Mouse (Mus musculus) urinary bladder, postnatal 14 days (tissue): ENCODE data around the gene Dcaf8.

Experiments used
- DNase-seq: peaks from one replicate; pipeline ENCODE4 v3.0.0; 2021; ENCODE audit warnings: low spot score

The Dcaf8 gene

DNA sequence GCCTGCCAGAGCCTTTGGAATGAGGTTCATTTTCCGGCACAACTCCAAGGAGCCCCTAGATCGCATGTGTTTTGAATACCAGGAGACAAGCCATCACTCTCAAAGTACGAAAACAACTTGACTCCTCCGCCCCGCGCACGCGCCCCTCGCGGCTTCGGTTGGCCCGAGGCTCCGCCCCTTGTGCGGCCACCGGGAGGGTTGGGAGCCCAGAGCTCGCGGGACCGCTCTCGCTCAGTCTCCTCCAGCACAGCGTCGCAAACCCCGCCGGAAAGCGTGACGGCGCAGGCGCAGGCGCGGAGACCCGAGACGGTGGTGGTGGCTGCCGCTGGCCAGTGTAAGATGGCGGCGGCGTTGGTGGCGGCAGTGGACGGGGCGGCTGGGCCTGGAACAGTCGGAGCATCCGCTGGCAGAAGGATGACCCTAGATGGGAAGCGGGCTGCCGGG is at the start of gene Dcaf8:
Dcaf8 (plus strand) TSS at position 250 of the 444 bp plus-strand sequence.
- peak; percentile 98 for DNase-seq

DNA sequence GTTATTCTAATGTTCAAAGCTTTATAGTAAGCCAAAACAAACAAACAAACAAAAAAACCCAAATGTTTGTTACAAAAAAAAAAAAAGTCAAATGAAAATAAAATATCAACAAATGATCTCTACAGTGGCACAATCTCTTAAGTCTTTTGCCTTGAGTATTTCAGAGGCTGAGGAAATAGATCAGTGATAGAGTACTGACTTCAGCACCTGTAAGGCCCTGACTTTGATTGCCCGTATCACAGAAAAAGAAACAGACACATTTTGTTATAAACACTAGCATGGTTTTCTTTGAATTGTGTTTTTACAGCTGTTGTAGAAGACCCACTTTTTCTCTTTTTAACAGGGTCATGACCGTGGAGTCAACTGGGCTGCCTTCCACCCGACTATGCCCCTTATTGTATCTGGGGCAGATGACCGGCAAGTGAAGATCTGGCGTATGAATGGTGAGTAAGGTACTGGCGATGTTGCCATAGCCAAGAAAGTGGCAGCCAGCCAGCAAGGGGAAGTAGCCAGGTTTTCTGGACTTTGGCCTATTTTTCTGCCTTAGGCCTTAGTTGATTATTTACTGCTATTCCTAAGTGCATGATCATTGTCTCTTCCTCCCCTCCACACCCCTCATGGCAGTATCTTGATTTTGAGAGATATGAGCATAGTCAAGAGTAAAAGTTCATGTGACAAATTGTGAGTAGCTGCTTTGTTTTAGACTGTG is 48.4 kb upstream of the Dcaf8 start:
- DNase-seq = no peak

DNA sequence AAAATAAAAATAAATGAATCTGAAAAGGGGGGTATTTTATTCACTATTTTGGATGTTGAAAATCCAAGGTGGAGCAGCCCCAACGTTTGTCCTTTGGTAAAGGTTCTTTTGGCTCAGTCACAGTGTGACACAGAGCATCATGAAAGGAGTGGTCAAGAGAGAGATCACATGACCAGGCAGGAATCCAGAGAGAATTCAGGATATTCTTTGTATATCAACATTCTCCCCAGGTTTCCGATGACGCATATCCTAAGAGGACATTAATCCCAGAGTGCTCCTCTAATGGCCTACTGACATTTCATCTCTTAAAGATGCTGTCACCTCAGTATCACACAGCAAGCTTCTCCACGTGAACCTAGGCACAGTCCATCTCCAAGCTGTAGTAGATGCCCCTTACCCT is 44.3 kb upstream of the Dcaf8 start:
- no peak for DNase-seq

DNA sequence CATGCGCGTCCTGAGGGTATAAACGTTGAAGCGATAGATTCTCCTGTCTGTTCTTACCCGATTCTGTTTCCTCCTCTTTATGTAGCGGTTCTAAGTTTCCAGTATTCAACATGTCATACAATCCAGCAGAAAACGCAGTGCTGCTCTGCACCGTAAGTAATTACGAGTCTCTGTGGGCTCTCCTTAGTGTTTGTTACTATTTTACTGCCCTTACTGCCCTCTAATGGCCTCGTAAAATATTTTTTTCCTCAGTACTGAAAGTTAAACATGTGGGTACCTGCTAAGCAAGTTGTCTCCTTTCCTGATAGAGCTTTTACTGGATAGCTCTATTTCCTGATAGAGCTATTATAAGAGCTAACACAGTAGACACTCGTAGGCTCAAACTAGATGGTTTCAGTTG is 42.8 kb upstream of the Dcaf8 start:
- no peak for DNase-seq

DNA sequence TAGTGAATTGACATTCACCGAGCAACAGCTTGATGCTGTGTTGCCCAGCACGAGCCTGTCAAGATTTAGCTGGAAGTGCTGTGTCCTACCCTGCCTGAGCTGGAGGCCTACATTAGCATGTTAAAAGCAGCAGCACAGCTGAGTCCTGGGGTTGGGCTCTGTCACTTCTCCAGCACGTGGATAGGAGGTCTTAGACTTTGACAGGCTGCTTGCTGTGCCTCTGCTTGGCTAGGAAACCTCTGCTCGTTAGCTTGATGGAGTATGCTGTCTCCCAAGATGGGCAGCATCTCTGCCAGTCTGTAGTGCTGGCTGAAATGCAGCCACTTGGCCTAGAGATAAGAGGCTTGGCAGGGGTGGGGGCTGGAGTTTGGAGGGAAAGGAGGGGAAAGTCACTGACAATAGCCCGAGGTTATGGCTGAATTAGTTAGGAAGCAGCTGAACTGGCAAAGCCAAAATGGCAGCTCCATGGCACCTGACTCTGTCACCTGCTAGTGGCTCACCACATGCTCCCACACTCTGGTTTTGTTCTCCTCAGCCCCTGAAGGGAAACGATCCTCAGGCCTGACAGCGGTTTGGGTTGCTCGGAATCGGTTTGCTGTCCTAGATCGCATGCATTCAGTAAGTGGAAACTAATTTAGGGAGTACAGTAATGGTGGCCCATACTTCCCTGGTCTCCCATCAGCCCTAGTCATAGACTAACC is 40.0 kb upstream of the Dcaf8 start:
- no peak for DNase-seq

DNA sequence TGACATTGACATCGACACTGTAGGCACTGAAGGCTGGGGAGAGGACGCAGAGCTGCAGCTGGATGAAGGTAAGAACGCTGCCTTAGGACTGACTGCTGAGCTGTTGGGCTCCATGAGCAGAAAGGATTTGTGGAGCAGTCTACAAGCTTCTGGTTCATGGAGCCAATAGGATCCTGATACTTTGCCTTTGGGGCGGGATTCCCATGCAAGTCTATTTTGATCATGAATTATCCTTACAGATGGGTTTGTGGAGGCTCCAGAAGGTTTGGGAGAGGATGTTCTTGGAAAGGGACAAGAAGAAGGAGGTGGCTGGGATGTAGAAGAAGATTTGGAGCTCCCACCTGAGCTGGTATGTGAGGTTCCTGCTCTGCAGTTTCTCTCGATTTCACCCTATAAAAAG is 30.9 kb upstream of the Dcaf8 start:
- DNase-seq = no peak

DNA sequence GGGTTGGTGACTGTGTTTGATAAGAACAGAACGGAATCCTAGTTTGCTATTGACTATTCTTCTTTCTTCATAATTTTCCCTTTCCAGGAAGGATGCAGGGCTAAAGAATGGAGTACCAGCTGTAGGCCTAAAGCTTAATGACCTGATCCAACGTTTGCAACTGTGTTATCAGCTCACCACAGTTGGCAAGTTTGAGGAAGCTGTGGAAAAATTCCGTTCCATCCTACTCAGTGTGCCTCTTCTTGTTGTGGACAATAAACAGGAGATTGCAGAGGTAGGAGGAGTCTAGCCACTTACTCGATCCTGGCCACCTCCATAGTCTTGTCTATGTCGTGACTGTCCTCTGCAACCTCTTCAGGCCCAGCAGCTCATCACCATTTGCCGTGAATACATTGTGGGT is 28.8 kb upstream of the Dcaf8 start:
- no peak for DNase-seq

DNA sequence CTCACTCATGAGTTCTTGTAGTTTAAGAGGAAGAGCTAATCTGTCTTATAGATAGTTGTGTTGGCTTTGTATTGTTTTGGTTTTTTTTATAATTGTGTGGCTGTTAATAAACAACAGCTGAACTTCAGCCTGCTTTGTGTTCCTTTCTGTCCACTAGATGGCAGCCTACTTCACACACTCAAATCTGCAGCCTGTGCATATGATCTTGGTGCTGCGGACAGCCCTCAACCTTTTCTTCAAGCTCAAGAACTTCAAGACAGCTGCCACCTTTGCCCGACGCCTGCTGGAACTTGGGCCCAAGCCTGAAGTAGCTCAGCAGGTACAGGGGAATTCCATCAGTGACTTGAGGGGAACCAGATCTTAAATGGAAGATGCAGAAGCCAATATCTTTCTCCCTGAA is 28.2 kb upstream of the Dcaf8 start:
- DNase-seq = peak; percentile 32

DNA sequence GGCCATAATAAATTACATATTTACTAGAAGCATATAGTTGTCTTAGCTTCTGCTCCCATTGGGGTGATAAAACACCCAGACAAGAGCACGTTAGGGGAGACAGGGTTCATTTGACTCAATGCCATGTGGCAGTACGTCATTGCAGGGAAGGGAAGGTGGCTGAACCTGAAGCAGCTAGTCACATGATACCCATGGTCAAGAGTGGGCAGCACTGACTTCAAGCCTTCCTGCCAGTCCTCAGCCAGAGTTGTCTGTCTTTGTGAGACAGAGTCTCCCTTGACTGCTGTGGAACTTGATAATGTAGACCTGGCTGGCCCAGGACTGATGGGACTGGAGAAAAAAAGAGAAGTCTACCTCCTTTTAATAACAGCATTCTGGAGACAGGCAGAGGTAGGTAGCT is 25.2 kb upstream of the Dcaf8 start:
- no peak for DNase-seq

DNA sequence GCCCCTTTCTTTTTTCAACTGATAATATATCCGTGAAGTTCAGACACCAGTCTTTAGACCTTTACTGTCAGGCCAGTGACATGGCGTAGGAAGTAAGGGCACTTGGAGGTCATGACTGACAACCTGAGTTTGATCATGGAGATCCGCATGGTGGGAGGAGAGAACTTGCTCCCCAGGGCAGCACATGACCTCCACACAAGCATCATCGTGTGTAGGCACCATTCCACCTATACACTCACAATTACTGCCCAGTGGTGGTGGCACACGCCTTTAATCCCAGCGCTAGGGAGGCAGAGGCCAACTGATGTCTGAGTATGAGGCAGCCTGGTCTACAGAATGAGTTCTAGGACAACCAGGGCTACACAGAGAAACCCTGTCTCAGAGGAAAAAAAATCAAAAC is 23.3 kb upstream of the Dcaf8 start:
- no peak for DNase-seq

DNA sequence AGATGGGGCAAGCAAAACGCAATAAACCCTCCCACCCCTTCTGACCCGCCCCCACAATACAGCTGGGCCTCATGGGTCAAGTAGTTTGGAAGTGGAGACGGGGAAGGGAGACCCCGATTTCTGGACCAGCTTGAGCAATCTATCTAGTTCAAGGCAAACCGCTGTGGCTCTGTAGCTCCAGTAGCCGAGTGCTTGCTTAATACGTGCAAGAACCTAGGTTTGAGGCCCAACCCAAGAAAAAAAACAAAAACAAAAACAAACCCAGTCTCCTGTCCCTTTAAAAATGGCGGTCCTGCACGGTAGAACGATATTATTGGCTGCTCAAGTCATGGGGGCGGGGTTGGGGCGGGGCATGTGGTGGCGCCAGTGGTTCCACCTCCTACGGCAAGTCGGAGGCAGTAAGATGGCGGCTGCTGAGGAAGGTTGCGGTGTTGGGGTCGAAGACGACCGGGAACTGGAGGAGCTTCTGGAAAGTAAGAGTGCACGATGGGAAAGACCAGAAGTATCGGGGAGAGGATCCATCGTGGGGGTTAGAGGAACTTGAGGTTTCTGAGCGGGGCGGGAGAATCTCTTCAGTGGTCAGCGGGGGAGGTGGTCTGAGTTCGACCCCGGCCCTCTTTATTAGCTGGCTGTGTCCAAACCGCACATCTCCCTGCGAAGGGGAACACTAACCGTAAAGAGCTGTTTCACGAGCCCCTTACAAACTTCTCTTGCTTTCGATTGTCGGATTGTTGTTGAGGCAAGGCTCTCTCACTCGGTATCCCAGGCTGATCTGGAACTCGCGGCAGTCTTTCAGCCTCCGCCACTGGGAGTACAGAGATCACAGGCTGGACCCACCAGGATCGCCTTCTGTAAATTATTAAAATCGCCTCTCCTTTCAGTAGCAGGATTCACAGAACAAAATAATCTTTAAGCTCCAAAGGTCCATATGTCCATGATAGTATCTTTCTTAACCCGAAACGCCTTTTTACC is 21.2 kb upstream of the Dcaf8 start, which contains the start of gene Pex19:
Pex19 (plus strand) TSS at position 380 of the 972 bp plus-strand sequence.
- peak; percentile 77 for DNase-seq

DNA sequence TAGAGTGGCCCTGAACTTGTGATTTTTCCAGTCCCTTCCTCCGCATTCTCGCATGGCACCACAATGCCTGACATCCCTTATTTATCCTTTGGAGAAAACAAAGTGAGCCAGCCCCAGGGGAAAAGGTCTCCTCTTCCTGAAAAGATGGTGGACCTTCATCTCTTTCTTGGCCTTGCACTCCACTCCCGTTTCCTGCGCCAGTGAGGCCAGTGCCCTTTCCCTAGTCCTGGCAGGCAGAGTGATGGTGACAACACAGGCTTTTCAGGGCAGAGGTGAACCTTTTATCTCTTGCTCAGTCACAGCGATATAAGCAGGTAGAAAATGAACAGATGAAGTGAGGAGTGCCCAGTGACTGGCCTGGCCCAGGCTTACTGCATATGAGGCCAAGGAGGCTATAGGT is 20.4 kb upstream of the Dcaf8 start:
- no peak for DNase-seq

DNA sequence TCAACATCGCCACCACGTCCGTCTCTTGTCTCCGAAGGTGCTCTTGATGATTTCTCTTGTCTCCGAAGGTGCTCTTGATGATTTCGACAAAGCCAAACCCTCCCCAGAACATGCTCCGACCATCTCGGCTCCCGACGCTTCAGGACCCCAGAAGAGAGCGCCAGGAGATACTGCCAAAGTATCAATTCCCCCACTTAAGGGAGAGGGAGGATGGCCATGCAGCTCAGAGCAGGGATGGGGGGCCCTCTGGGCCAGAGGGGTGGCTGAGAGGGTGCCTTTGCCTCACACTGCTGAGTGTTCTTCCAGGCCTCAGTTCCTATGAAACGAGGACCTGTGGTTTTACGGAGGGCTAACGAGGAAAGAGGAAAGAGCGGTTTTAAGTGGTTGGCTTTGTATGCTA is 19.3 kb upstream of the Dcaf8 start:
- DNase-seq = no peak

DNA sequence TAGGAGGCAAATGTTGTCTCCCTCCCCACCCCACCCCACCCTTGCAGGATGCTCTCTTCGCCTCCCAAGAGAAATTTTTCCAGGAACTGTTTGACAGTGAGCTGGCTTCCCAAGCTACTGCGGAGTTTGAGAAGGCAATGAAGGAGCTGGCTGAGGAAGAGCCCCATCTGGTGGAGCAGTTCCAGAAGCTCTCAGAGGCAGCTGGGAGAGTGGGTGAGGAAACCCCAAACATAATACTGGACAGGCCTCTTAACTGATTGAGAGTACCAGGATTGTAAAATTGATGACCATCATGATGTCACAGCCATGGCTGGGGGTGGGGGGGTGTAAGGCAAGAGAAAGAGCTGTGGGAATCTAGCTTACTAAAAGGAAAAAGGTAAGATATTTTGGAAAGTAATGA is 18.8 kb upstream of the Dcaf8 start:
- no peak for DNase-seq

DNA sequence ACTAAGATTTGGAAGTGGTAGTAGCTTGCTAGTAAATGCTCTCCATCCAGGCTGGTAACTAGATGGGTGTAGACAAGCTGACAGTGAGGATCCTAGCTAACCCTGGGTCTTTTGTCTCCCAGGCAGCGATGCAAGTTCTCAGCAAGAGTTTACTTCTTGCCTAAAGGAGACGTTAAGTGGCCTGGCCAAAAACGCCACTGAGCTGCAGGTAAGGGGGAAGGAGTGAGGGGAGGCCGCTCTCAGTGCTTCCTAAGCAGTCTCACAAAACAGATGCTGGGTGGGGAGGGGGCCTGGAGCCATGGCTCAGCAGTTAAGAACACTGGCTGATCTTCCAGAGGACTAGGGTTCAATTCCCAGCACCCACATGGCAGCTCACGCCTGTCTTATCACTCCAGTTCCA is 18.1 kb upstream of the Dcaf8 start:
- no peak for DNase-seq

DNA sequence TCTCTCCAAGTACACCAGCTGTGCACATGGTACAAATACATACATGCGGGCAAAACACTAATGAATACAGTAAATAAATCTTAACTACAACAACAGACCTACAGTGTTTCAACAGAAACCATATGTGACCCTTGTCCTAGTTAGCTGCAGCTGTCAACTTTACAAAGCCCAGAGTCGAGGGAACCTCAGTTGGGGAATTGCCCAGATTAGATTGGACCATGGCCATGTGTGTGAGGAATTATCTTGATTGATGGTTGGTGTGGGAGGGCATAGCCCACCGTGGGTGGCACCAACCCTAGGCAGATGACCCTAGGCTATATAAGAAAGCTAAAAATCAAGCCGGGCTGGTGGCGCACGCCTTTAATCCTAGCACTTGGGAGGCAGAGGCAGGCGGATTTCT is 15.6 kb upstream of the Dcaf8 start:
- DNase-seq = no peak

DNA sequence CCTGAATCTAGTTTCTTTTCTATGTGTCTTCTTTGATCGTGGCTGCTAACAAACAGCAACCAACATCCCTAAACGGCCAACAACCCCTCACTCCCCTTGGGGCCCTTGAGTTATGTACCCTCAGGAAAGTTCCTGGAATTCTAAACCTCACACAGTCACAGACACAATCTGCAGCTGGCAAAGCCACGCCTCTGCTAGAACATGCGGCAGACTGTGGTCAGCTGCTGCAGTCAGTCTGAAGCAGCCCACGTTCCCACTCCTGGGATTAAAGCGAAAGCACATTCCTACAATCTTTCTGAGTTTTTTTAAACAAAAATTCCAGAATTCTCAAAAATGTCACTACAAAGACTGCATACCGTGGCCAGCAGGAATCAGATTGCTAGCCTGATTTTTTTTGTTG is 14.3 kb upstream of the Dcaf8 start:
- DNase-seq = no peak

DNA sequence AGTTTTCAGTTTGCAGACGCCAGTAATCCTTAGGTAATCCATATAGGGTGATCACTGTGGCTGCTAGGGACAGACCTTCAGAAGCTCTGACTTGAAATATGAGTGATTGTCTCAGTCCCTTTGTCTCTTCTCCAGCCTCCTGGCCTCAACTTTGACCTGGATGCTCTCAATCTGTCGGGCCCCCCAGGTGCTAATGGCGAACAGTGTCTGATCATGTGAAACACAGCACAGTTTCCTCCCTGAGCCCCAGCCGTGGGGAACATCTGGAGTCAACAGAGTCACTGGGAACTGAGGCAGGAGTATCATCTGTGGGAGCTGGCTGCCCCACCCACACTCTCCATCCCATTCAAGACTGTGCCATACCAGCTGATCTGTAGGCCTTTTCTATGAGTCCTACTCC is 13.8 kb upstream of the Dcaf8 start:
- DNase-seq = no peak

DNA sequence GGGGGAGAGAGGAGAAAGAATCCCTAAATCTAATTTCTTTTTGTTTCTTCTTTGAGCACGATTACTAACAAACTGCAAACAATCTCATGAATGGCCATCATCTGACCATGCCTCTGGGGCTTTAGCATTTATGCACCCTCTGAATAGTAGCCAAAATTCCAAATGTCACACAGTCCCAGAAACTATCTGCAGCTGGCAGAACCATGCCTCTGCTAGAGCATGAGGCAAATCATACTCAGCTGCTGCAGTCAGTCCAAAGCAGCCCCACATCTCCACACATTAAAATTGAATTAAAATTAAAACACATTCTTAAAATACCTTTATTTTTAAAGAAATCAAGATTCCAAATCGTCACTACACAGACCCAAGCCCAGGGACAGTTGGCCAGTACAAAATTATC is 7.7 kb upstream of the Dcaf8 start:
- DNase-seq = no peak

DNA sequence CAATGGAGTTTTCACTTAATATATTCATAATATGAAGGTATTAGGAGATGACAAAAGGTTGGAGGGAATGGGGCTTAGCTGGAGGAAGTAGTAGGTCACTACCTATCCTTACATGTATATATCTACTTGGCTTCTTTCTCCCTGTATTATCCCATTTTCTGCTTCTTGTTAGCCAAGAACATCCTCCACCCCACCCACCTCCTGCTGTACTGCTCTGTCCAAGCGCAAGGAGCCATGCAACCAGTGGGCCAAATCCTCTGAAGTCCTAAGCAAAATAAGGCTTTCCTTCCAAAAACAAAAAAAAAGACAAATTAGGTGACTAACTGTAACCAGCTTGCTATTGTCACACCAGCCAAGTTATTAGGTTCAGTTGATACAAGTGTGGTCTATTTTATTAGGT is 7.1 kb upstream of the Dcaf8 start:
- no peak for DNase-seq

DNA sequence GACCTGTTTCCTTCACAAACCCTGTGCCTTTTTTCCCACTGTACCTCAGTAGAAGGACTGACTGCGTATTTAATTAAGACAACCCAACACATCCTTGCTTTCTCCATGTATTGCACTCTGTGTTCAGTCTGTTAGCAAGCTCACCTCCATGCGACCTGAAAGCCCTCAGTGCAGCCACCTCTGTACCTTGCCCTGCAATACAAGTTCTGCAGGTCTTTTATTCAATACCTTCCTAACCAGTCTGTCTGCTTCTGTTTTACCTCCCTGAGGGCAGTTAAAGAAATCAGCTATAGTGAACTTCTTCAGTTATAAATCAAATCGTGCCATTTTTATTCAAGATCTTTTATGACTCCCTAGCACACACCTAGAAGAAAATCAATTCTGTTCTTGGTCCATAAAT is 6.4 kb upstream of the Dcaf8 start:
- peak; percentile 32 for DNase-seq

DNA sequence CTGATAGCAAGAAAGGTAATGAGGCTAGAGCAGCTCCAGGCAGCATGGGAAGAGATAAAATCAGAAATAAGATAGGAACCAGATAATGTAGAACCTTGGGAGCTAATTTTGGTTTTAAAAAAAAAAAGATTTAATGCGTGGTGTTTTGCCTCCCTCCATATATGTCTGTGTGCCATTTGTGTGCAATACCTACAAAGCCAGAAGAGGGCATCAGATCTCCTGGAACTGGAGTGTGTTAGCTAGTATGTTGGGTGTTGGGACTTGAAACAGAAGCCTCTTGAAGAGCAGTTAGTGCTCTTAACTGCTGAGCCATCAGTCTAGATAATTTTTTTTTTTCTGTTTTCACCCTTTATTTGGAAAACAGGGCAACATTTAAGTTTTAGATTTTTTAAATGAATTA is 4.3 kb upstream of the Dcaf8 start:
- peak; percentile 68 for DNase-seq
